Mouse (Mus musculus): ENCODE measurements around the gene 2310022A10Rik.

2310022A10Rik gene

GRCm38 (mm10) chr7:27541922-27542321 lies 11.1 kb upstream of the 2310022A10Rik start:
- DNase-seq: no peak

GRCm38 (mm10) chr7:27542392-27543033 lies 10.5 kb upstream of the 2310022A10Rik start:
- DNase-seq: peak; percentile 90

GRCm38 (mm10) chr7:27543065-27543464 lies 10.0 kb upstream of the 2310022A10Rik start:
- no peak for DNase-seq

GRCm38 (mm10) chr7:27543851-27544250 lies 9.2 kb upstream of the 2310022A10Rik start:
- DNase-seq: no peak

GRCm38 (mm10) chr7:27544675-27545370 lies 8.2 kb upstream of the 2310022A10Rik start:
- no peak for DNase-seq

GRCm38 (mm10) chr7:27549597-27549996 lies 3.4 kb upstream of the 2310022A10Rik start:
- DNase-seq: no peak

GRCm38 (mm10) chr7:27552070-27552469 lies 963 bp upstream of the 2310022A10Rik start:
- no peak for DNase-seq

- no peak for DNase-seq
Observed at GRCm38 (mm10) chr7:27560291-27560887, 7.4 kb downstream of the 2310022A10Rik start.

- no peak for DNase-seq
Observed at GRCm38 (mm10) chr7:27560978-27561377, 7.9 kb downstream of the 2310022A10Rik start.

- no peak for DNase-seq
Observed at GRCm38 (mm10) chr7:27569580-27570224, 16.7 kb downstream of the 2310022A10Rik start.

- no peak for DNase-seq
Observed at GRCm38 (mm10) chr7:27572133-27572532, 19.1 kb downstream of the 2310022A10Rik start.

GRCm38 (mm10) chr7:27574124-27574880 lies 21.3 kb downstream of the 2310022A10Rik start:
- DNase-seq: no peak

- DNase-seq: peak; percentile 39
Observed at GRCm38 (mm10) chr7:27576914-27577313, 23.9 kb downstream of the 2310022A10Rik start.

- DNase-seq: no peak
Observed at GRCm38 (mm10) chr7:27577589-27577988, 24.6 kb downstream of the 2310022A10Rik start.

GRCm38 (mm10) chr7:27578465-27578864 lies 25.4 kb downstream of the 2310022A10Rik start:
- DNase-seq: no peak

- no peak for DNase-seq
Observed at GRCm38 (mm10) chr7:27580380-27581174, 27.5 kb downstream of the 2310022A10Rik start.

GRCm38 (mm10) chr7:27586861-27587260 lies 33.8 kb downstream of the 2310022A10Rik start:
- DNase-seq: no peak

GRCm38 (mm10) chr7:27587741-27588140 lies 34.7 kb downstream of the 2310022A10Rik start:
- no peak for DNase-seq

- no peak for DNase-seq
Observed at GRCm38 (mm10) chr7:27590088-27590487, 37.1 kb downstream of the 2310022A10Rik start.

GRCm38 (mm10) chr7:27590566-27591213 lies 37.7 kb downstream of the 2310022A10Rik start:
- DNase-seq: no peak

All from kidney, postnatal 14 days (tissue).